Mouse (Mus musculus): ENCODE measurements around the gene Ttll10. TPM values are rescaled to one million over a fixed set of nuclear protein-coding genes. Genes with fewer than 3 reads are reported as not detected.

Ttll10 gene
- polyA plus RNA-seq (2015; fragmentation: Nextera tagmentation; extraction: Ambion mirVana) = 0.70 and 1.1 TPM in 2 replicates

- H3K9ac ChIP-seq = peak within 1 kb of the TSS; percentile 56
- H3K9me3 ChIP-seq = no peaks in the 10 kb centered on the region
- H3K4me2 ChIP-seq (replicated peaks) = peak within 1 kb of the TSS; percentile 27
- H3K36me3 ChIP-seq = no peaks in the 10 kb centered on the region
- ATAC-seq (ENCODE audit: low FRiP score, low read depth) = peak; percentile 62
- peaks cover 16% of the 10 kb centered on the region for H3K4me1 ChIP-seq
- no peaks in the 10 kb centered on the region for H3K27me3 ChIP-seq
- WGBS = 27% methylated on average over 5 of the region's 5 CpGs
- peak within 1 kb of the TSS; percentile 29 for H3K4me3 ChIP-seq
- peak within 1 kb of the TSS; percentile 33; the same call in 1 of the 2 replicates for H3K27ac ChIP-seq
These were observed at the start of gene Ttll10 for GRCm38 (mm10) chr4:156059261-156059660. Gene Ttll10 (minus strand): TSS chr4:156059414.

GRCm38 (mm10) chr4:156103342-156103741, 44.1 kb upstream of the Ttll10 start:
- Histone ChIP-seq H3K27ac (no peak overlapping the region), H3K9ac (no peak overlapping the region), H3K9me3 (no peaks in the 10 kb centered on the region), H3K27me3 (no peaks in the 10 kb centered on the region), H3K4me2 (replicated peaks) (no peak overlapping the region), H3K4me3 (no peak overlapping the region), H3K36me3 (no peaks in the 10 kb centered on the region), H3K4me1 (no peaks in the 10 kb centered on the region)
- WGBS = 70% methylated on average over 4 of the region's 4 CpGs
- ATAC-seq (ENCODE audit: low FRiP score, low read depth) = no peak

- Histone ChIP-seq H3K27me3 (no peaks in the 10 kb centered on the region), H3K9ac (no peak overlapping the region), H3K4me3 (no peak overlapping the region), H3K4me2 (replicated peaks) (no peak overlapping the region), H3K4me1 (no peaks in the 10 kb centered on the region), H3K9me3 (no peaks in the 10 kb centered on the region), H3K36me3 (no peaks in the 10 kb centered on the region), H3K27ac (no peak overlapping the region)
- 43% methylated on average over 3 of the region's 3 CpGs for WGBS
- no peak for ATAC-seq (ENCODE audit: low FRiP score, low read depth)
These were observed 42.3 kb upstream of the Ttll10 start for GRCm38 (mm10) chr4:156101481-156101903.

- Histone ChIP-seq H3K4me1 (no peaks in the 10 kb centered on the region), H3K36me3 (no peaks in the 10 kb centered on the region), H3K27ac (no peak overlapping the region), H3K9ac (no peak overlapping the region), H3K4me2 (replicated peaks) (no peak overlapping the region), H3K9me3 (no peaks in the 10 kb centered on the region), H3K27me3 (no peaks in the 10 kb centered on the region), H3K4me3 (no peak overlapping the region)
- ATAC-seq (ENCODE audit: low FRiP score, low read depth) = no peak
- 86% methylated on average over 5 of the region's 5 CpGs for WGBS
These were observed 41.3 kb upstream of the Ttll10 start for GRCm38 (mm10) chr4:156100501-156100900.

- ATAC-seq (ENCODE audit: low FRiP score, low read depth) = no peak
- no peaks in the 10 kb centered on the region for H3K9me3 ChIP-seq
- 62% methylated on average over 6 of the region's 6 CpGs for WGBS
These were observed 40.2 kb upstream of the Ttll10 start for GRCm38 (mm10) chr4:156099427-156099826.

GRCm38 (mm10) chr4:156097770-156098366, 38.7 kb upstream of the Ttll10 start:
- H3K4me3 ChIP-seq = no peak overlapping the region
- 38% methylated on average over 9 of the region's 9 CpGs for WGBS
- ATAC-seq (ENCODE audit: low FRiP score, low read depth) = no peak
- H3K36me3 ChIP-seq = no peaks in the 10 kb centered on the region
- H3K27me3 ChIP-seq = no peaks in the 10 kb centered on the region
- H3K4me2 ChIP-seq (replicated peaks) = no peak overlapping the region
- no peak overlapping the region for H3K9ac ChIP-seq
- no peak overlapping the region for H3K27ac ChIP-seq
- H3K4me1 ChIP-seq = no peaks in the 10 kb centered on the region
- no peaks in the 10 kb centered on the region for H3K9me3 ChIP-seq

More at GRCm38 (mm10) chr4:156099427-156099826, 40.2 kb upstream of the Ttll10 start:
- no peak overlapping the region for H3K4me2 ChIP-seq (replicated peaks)
- H3K4me1 ChIP-seq = no peaks in the 10 kb centered on the region
- H3K9ac ChIP-seq = no peak overlapping the region
- no peak overlapping the region for H3K27ac ChIP-seq
- no peaks in the 10 kb centered on the region for H3K36me3 ChIP-seq
- no peak overlapping the region for H3K4me3 ChIP-seq
- H3K27me3 ChIP-seq = no peaks in the 10 kb centered on the region

GRCm38 (mm10) chr4:156096191-156096590, 37.0 kb upstream of the Ttll10 start:
- no peak overlapping the region for H3K4me2 ChIP-seq (replicated peaks)
- H3K27me3 ChIP-seq = 0 out of 2 replicates have a peak, but pooled peaks cover 2% of the 10 kb centered on the region
- no peaks in the 10 kb centered on the region for H3K4me1 ChIP-seq
- no peaks in the 10 kb centered on the region for H3K36me3 ChIP-seq
- no peak overlapping the region for H3K9ac ChIP-seq
- WGBS = 95% methylated on average over 1 of the region's 1 CpGs
- no peak overlapping the region for H3K4me3 ChIP-seq
- no peaks in the 10 kb centered on the region for H3K9me3 ChIP-seq
- no peak overlapping the region for H3K27ac ChIP-seq
- ATAC-seq (ENCODE audit: low FRiP score, low read depth) = no peak

- H3K36me3 ChIP-seq = no peaks in the 10 kb centered on the region
- ATAC-seq (ENCODE audit: low FRiP score, low read depth) = no peak
- H3K4me2 ChIP-seq (replicated peaks) = no peak overlapping the region
- no peak overlapping the region for H3K4me3 ChIP-seq
- WGBS = 84% methylated on average over 5 of the region's 5 CpGs
- H3K4me1 ChIP-seq = no peaks in the 10 kb centered on the region
- H3K27ac ChIP-seq = no peak overlapping the region
- 0 out of 2 replicates have a peak, but pooled peaks cover 2% of the 10 kb centered on the region for H3K27me3 ChIP-seq
- H3K9ac ChIP-seq = no peak overlapping the region
- no peaks in the 10 kb centered on the region for H3K9me3 ChIP-seq
These were observed 34.5 kb upstream of the Ttll10 start for GRCm38 (mm10) chr4:156093758-156094157.

GRCm38 (mm10) chr4:156092765-156093164, 33.6 kb upstream of the Ttll10 start:
- no peaks in the 10 kb centered on the region for H3K9me3 ChIP-seq
- H3K27ac ChIP-seq = no peak overlapping the region
- peaks cover 2% of the 10 kb centered on the region; the same call in 1 of the 2 replicates for H3K27me3 ChIP-seq
- no peak overlapping the region for H3K4me2 ChIP-seq (replicated peaks)
- no peaks in the 10 kb centered on the region for H3K4me1 ChIP-seq
- H3K4me3 ChIP-seq = no peak overlapping the region
- H3K9ac ChIP-seq = no peak overlapping the region
- ATAC-seq (ENCODE audit: low FRiP score, low read depth) = no peak
- H3K36me3 ChIP-seq = no peaks in the 10 kb centered on the region
- WGBS = 76% methylated on average over 1 of the region's 1 CpGs

GRCm38 (mm10) chr4:156091236-156091635, 32.0 kb upstream of the Ttll10 start:
- H3K4me1 ChIP-seq = no peaks in the 10 kb centered on the region
- H3K9ac ChIP-seq = no peak overlapping the region
- no peak for ATAC-seq (ENCODE audit: low FRiP score, low read depth)
- H3K4me3 ChIP-seq = no peak overlapping the region
- H3K27me3 ChIP-seq = peaks cover 2% of the 10 kb centered on the region; the same call in 1 of the 2 replicates
- H3K9me3 ChIP-seq = no peaks in the 10 kb centered on the region
- no peak overlapping the region for H3K4me2 ChIP-seq (replicated peaks)
- no peak overlapping the region for H3K27ac ChIP-seq
- H3K36me3 ChIP-seq = no peaks in the 10 kb centered on the region
- 79% methylated on average over 1 of the region's 1 CpGs for WGBS

- Histone ChIP-seq H3K36me3 (no peaks in the 10 kb centered on the region), H3K4me2 (replicated peaks) (no peak overlapping the region), H3K4me1 (peaks cover 16% of the 10 kb centered on the region), H3K9ac (no peak overlapping the region), H3K27me3 (peaks cover 1% of the 10 kb centered on the region; the same call in 1 of the 2 replicates), H3K27ac (no peak overlapping the region), H3K9me3 (no peaks in the 10 kb centered on the region), H3K4me3 (no peak overlapping the region)
- ATAC-seq (ENCODE audit: low FRiP score, low read depth) = no peak
- 37% methylated on average over 5 of the region's 5 CpGs for WGBS
These were observed 28.3 kb upstream of the Ttll10 start for GRCm38 (mm10) chr4:156087398-156088087.

- H3K4me1 ChIP-seq = peaks cover 20% of the 10 kb centered on the region
- H3K27me3 ChIP-seq = no peaks in the 10 kb centered on the region; the same call in 1 of the 2 replicates
- 82% methylated on average over 8 of the region's 8 CpGs for WGBS
- H3K4me3 ChIP-seq = no peak overlapping the region
- no peak overlapping the region for H3K27ac ChIP-seq
- no peaks in the 10 kb centered on the region for H3K9me3 ChIP-seq
- no peak overlapping the region for H3K4me2 ChIP-seq (replicated peaks)
- no peaks in the 10 kb centered on the region for H3K36me3 ChIP-seq
- no peak for ATAC-seq (ENCODE audit: low FRiP score, low read depth)
- H3K9ac ChIP-seq = no peak overlapping the region
These were observed 26.0 kb upstream of the Ttll10 start for GRCm38 (mm10) chr4:156085256-156085655.

All from limb, embryonic 13.5 days (tissue).